Mouse (Mus musculus): ENCODE measurements around the gene Med16. TPM values are rescaled to one million over a fixed set of nuclear protein-coding genes. Genes with fewer than 3 reads are reported as not detected.

Gene Med16
- total RNA-seq, 1 experiment: 21.0 TPM

- no peak overlapping the region for H3K27ac ChIP-seq (ENCODE audit: insufficient read depth, low read depth, low read length, poor library complexity, severe bottlenecking)
- no peak overlapping the region for H3K9ac ChIP-seq (ENCODE audit: insufficient read depth, low read depth, low read length, poor library complexity, severe bottlenecking)
- H3K4me1 ChIP-seq (ENCODE audit: control insufficient read depth in 2 of 2, insufficient read depth in 2 of 2, low read length in 2 of 2, poor library complexity in 1 of 2): peaks cover 0 to 1% of the 10 kb centered on the region in 2 experiments; a peak in 1 of 4 replicates
- TF ChIP-seq CHD2 (IDR thresholded peaks at IDR 0.05; ENCODE audit: low read depth, low read length): no peak
- no peak for TF ChIP-seq ZNF384 (IDR thresholded peaks at IDR 0.05; ENCODE audit: low read depth, low read length)
- TF ChIP-seq HCFC1 (IDR thresholded peaks at IDR 0.05; ENCODE audit: borderline replicate concordance, insufficient read depth, low read length): no peak
- TF ChIP-seq MAFK (IDR thresholded peaks at IDR 0.05; ENCODE audit: insufficient read depth, low read depth, low read length): no peak
- TF ChIP-seq ZC3H11A (IDR thresholded peaks at IDR 0.05; ENCODE audit: borderline replicate concordance, low read depth, low read length): no peak
- in situ Hi-C loops (cut with MboI; ENCODE audit: low sequenced_read_pairs in 2 of 2, unreplicated experiment in 2 of 2): no loop called here
- no peak overlapping the region; a peak in 1 of 4 replicates for H3K4me3 ChIP-seq (ENCODE audit: insufficient read depth in 1 of 2, low read depth in 1 of 2, low read length in 2 of 2, poor library complexity in 1 of 2, severe bottlenecking in 1 of 2)
- no peaks in the 10 kb centered on the region for H3K9me3 ChIP-seq (ENCODE audit: control insufficient read depth, insufficient read depth, low read depth, low read length)
- no peak for DNase-seq (ENCODE audit: low read depth, low spot score)
- H3K36me3 ChIP-seq (ENCODE audit: control insufficient read depth, insufficient read depth, low read length, poor library complexity, severe bottlenecking): no peaks in the 10 kb centered on the region
These were observed 26.3 kb upstream of the Med16 start for GRCm38 (mm10) chr10:79934794-79935569.

- Histone ChIP-seq H3K36me3 (ENCODE audit: control insufficient read depth, insufficient read depth, low read length, poor library complexity, severe bottlenecking) (no peaks in the 10 kb centered on the region), H3K27ac (ENCODE audit: insufficient read depth, low read depth, low read length, poor library complexity, severe bottlenecking) (no peak overlapping the region), H3K9me3 (ENCODE audit: control insufficient read depth, insufficient read depth, low read depth, low read length) (no peaks in the 10 kb centered on the region), H3K4me1 (ENCODE audit: control insufficient read depth in 2 of 2, insufficient read depth in 2 of 2, low read length in 2 of 2, poor library complexity in 1 of 2) (peaks cover 0 to 1% of the 10 kb centered on the region in 2 experiments; a peak in 1 of 4 replicates), H3K4me3 (ENCODE audit: insufficient read depth in 1 of 2, low read depth in 1 of 2, low read length in 2 of 2, poor library complexity in 1 of 2, severe bottlenecking in 1 of 2) (no peak overlapping the region), H3K9ac (ENCODE audit: insufficient read depth, low read depth, low read length, poor library complexity, severe bottlenecking) (no peak overlapping the region)
- no peak for TF ChIP-seq CHD2 (IDR thresholded peaks at IDR 0.05; ENCODE audit: low read depth, low read length)
- no peak for TF ChIP-seq MAFK (IDR thresholded peaks at IDR 0.05; ENCODE audit: insufficient read depth, low read depth, low read length)
- TF ChIP-seq HCFC1 (IDR thresholded peaks at IDR 0.05; ENCODE audit: borderline replicate concordance, insufficient read depth, low read length): no peak
- TF ChIP-seq ZNF384 (IDR thresholded peaks at IDR 0.05; ENCODE audit: low read depth, low read length): no peak
- TF ChIP-seq ZC3H11A (IDR thresholded peaks at IDR 0.05; ENCODE audit: borderline replicate concordance, low read depth, low read length): no peak
- no peak for DNase-seq (ENCODE audit: low read depth, low spot score)
- in situ Hi-C loops (cut with MboI; ENCODE audit: low sequenced_read_pairs in 2 of 2, unreplicated experiment in 2 of 2): no loop called here
These were observed 25.6 kb upstream of the Med16 start for GRCm38 (mm10) chr10:79934272-79934721.

DNA sequence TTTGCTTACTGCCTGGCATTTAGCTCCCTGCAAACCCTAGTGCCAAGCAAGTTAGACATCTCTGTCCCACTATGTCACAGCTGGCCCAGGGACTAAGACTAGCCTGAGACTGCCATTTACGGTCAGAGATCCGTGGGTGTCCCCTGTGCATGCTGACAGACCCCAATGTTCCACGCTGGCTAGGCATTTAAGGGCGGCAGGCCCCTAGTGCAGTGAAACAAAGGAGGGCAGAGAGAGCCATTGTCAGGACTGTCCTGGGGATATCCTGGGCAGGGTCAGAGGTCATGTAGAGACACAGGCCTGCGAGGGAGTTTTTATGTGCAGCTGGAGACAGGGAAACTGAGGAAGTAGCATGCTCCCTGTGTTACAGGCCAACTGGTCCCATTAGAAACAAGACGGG is 25.1 kb upstream of the Med16 start:
- Histone ChIP-seq H3K36me3 (ENCODE audit: control insufficient read depth, insufficient read depth, low read length, poor library complexity, severe bottlenecking) (no peaks in the 10 kb centered on the region), H3K27ac (ENCODE audit: insufficient read depth, low read depth, low read length, poor library complexity, severe bottlenecking) (no peak overlapping the region), H3K4me3 (ENCODE audit: insufficient read depth in 1 of 2, low read depth in 1 of 2, low read length in 2 of 2, poor library complexity in 1 of 2, severe bottlenecking in 1 of 2) (no peak overlapping the region), H3K9me3 (ENCODE audit: control insufficient read depth, insufficient read depth, low read depth, low read length) (no peaks in the 10 kb centered on the region), H3K9ac (ENCODE audit: insufficient read depth, low read depth, low read length, poor library complexity, severe bottlenecking) (no peak overlapping the region), H3K4me1 (ENCODE audit: control insufficient read depth in 2 of 2, insufficient read depth in 2 of 2, low read length in 2 of 2, poor library complexity in 1 of 2) (peaks cover 0 to 4% of the 10 kb centered on the region in 2 experiments; a peak in 1 of 4 replicates)
- TF ChIP-seq MAFK (IDR thresholded peaks at IDR 0.05; ENCODE audit: insufficient read depth, low read depth, low read length): no peak
- TF ChIP-seq CHD2 (IDR thresholded peaks at IDR 0.05; ENCODE audit: low read depth, low read length): no peak
- no peak for TF ChIP-seq HCFC1 (IDR thresholded peaks at IDR 0.05; ENCODE audit: borderline replicate concordance, insufficient read depth, low read length)
- TF ChIP-seq ZC3H11A (IDR thresholded peaks at IDR 0.05; ENCODE audit: borderline replicate concordance, low read depth, low read length): no peak
- no peak for TF ChIP-seq ZNF384 (IDR thresholded peaks at IDR 0.05; ENCODE audit: low read depth, low read length)
- in situ Hi-C loops (cut with MboI; ENCODE audit: low sequenced_read_pairs in 2 of 2, unreplicated experiment in 2 of 2): no loop called here
- no peak for DNase-seq (ENCODE audit: low read depth, low spot score)

GRCm38 (mm10) chr10:79933145-79933679 is 24.5 kb upstream of the Med16 start:
- peaks cover 0 to 6% of the 10 kb centered on the region in 2 experiments; a peak in 1 of 4 replicates for H3K4me1 ChIP-seq (ENCODE audit: control insufficient read depth in 2 of 2, insufficient read depth in 2 of 2, low read length in 2 of 2, poor library complexity in 1 of 2)
- in situ Hi-C loops (cut with MboI; ENCODE audit: low sequenced_read_pairs in 2 of 2, unreplicated experiment in 2 of 2): no loop called here
- no peaks in the 10 kb centered on the region for H3K9me3 ChIP-seq (ENCODE audit: control insufficient read depth, insufficient read depth, low read depth, low read length)
- DNase-seq (ENCODE audit: low read depth, low spot score): no peak
- no peaks in the 10 kb centered on the region for H3K36me3 ChIP-seq (ENCODE audit: control insufficient read depth, insufficient read depth, low read length, poor library complexity, severe bottlenecking)
- no peak overlapping the region for H3K27ac ChIP-seq (ENCODE audit: insufficient read depth, low read depth, low read length, poor library complexity, severe bottlenecking)
- H3K4me3 ChIP-seq (ENCODE audit: insufficient read depth in 1 of 2, low read depth in 1 of 2, low read length in 2 of 2, poor library complexity in 1 of 2, severe bottlenecking in 1 of 2): no peak overlapping the region
- H3K9ac ChIP-seq (ENCODE audit: insufficient read depth, low read depth, low read length, poor library complexity, severe bottlenecking): no peak overlapping the region
- TF ChIP-seq ZNF384 (IDR thresholded peaks at IDR 0.05; ENCODE audit: low read depth, low read length) (no peak), CHD2 (IDR thresholded peaks at IDR 0.05; ENCODE audit: low read depth, low read length) (no peak), HCFC1 (IDR thresholded peaks at IDR 0.05; ENCODE audit: borderline replicate concordance, insufficient read depth, low read length) (no peak), ZC3H11A (IDR thresholded peaks at IDR 0.05; ENCODE audit: borderline replicate concordance, low read depth, low read length) (no peak), MAFK (IDR thresholded peaks at IDR 0.05; ENCODE audit: insufficient read depth, low read depth, low read length) (no peak)
